Mouse (Mus musculus) G1E (cell line): ENCODE data around the gene Ttk. TPM values are rescaled to one million over a fixed set of nuclear protein-coding genes. Genes with fewer than 3 reads are reported as not detected.

Source experiments
- ATAC-seq: 2 replicates; pipeline ENCODE4 v1.8.0; 2016; ENCODE audit warnings: mild to moderate bottlenecking; ENCODE audit not compliant: insufficient number of reproducible peaks, poor library complexity, low FRiP score, severe bottlenecking; ENCODE audit errors: extremely low read depth
- DNase-seq: peaks from one replicate; pipeline ENCODE4 v3.0.0; 2012; ENCODE audit warnings: low spot score
- H3K27me3 ChIP-seq: 2 replicates; pipeline ENCODE4 v1.6.1; 2012; ENCODE audit warnings: mild to moderate bottlenecking, low read length, inconsistent platforms; ENCODE audit not compliant: insufficient read depth
- H3K36me3 ChIP-seq: replicated peaks from 2 replicates; pipeline ENCODE3; 2012; ENCODE audit warnings: mild to moderate bottlenecking, inconsistent platforms
- H3K4me1 ChIP-seq: 2 replicates; pipeline ENCODE4 v1.6.1; 2012; ENCODE audit warnings: low read depth, low read length, inconsistent platforms, mixed read lengths; ENCODE audit not compliant: insufficient read depth
- H3K4me3 ChIP-seq: 2 replicates; pipeline ENCODE4 v1.5.1; 2012; ENCODE audit warnings: low read depth, mild to moderate bottlenecking, inconsistent platforms, low read length, moderate library complexity, mixed read lengths
- H3K9me3 ChIP-seq: replicated peaks from 2 replicates; pipeline ENCODE4 v1.6.1; 2012; ENCODE audit warnings: inconsistent platforms
- CTCF ChIP-seq: IDR thresholded peaks from 2 replicates; pipeline ENCODE4 v1.5.1; 2012; ENCODE audit warnings: low read depth, low read length, inconsistent platforms, mixed read lengths
- GATA1 ChIP-seq: IDR thresholded peaks from 2 replicates; pipeline ENCODE4 v1.6.1; 2012; ENCODE audit warnings: borderline replicate concordance, low read length, inconsistent platforms, mixed read lengths
- GATA2 ChIP-seq: IDR thresholded peaks from 2 replicates; pipeline ENCODE4 v1.6.1; 2012; ENCODE audit warnings: low read depth, low read length, inconsistent platforms, borderline replicate concordance
- POLR2AphosphoS5 ChIP-seq: IDR thresholded peaks from 2 replicates; pipeline ENCODE4 v1.6.1; 2012; ENCODE audit warnings: low read depth, low read length, inconsistent platforms; ENCODE audit not compliant: insufficient replicate concordance
- TAL1 ChIP-seq: conservative IDR thresholded peaks from 2 replicates; pipeline ENCODE4 v1.6.1; 2012; ENCODE audit warnings: low read depth, low read length, inconsistent platforms, mixed read lengths
- polyA plus RNA-seq: library from polyadenylated mRNA; stranded (reverse); fragments of >175 nt; gene quantifications from 2 replicates; pipeline ENCODE4 v1.2.3, GENCODE M21; 2012
- total RNA-seq, 2 experiments: library from RNA; stranded (forward) in 1 of 2; stranded (reverse) in 1 of 2; fragments of 200-1000 nt in 1 of 2; fragments of >200 nt in 1 of 2; fragmentation: Nextera tagmentation in 1 of 2; gene quantifications; 2 replicates each; pipeline ENCODE4 v1.2.3; 2014 to 2017

The Ttk gene
- total and polyA plus RNA-seq, 3 experiments = 1.4 to 61.1 (median 37.1) TPM

GRCm38 (mm10) chr9:83829896-83830295 lies 4.6 kb upstream of the Ttk start:
- TF ChIP-seq GATA1 (no peak), GATA2 (no peak), TAL1 (no peak), CTCF (no peak), POLR2AphosphoS5 (no peak)
- Histone ChIP-seq H3K4me3 (no peak overlapping the region), H3K36me3 (no peaks in the 10 kb centered on the region), H3K27me3 (0 out of 2 replicates have a peak, but pooled peaks cover 4% of the 10 kb centered on the region), H3K9me3 (no peaks in the 10 kb centered on the region), H3K4me1 (peaks cover 11% of the 10 kb centered on the region)
- ATAC-seq = no peak
- DNase-seq = no peak

GRCm38 (mm10) chr9:83831152-83831551 lies 3.3 kb upstream of the Ttk start:
- Histone ChIP-seq H3K4me3 (no peak overlapping the region), H3K9me3 (no peaks in the 10 kb centered on the region), H3K36me3 (no peaks in the 10 kb centered on the region), H3K4me1 (peaks cover 17% of the 10 kb centered on the region), H3K27me3 (0 out of 2 replicates have a peak, but pooled peaks cover 4% of the 10 kb centered on the region)
- ATAC-seq (no peak), DNase-seq (no peak)
- no peak for TF ChIP-seq POLR2AphosphoS5
- no peak for TF ChIP-seq GATA2

- peaks cover 19% of the 10 kb centered on the region for H3K36me3 ChIP-seq
- DNase-seq (no peak), ATAC-seq (no peak)
- no peaks in the 10 kb centered on the region for H3K27me3 ChIP-seq
- H3K4me3 ChIP-seq = peak overlapping the region; percentile 95
- TF ChIP-seq POLR2AphosphoS5 (no peak), GATA2 (no peak), CTCF (no peak), GATA1 (no peak), TAL1 (no peak)
- no peaks in the 10 kb centered on the region for H3K9me3 ChIP-seq
- peaks cover 19% of the 10 kb centered on the region for H3K4me1 ChIP-seq
Measured at GRCm38 (mm10) chr9:83834748-83835313, 342 bp downstream of the Ttk start.

GRCm38 (mm10) chr9:83852464-83852863 lies 18.0 kb downstream of the Ttk start:
- TF ChIP-seq POLR2AphosphoS5 (no peak), GATA1 (no peak), TAL1 (no peak), CTCF (no peak), GATA2 (no peak)
- Histone ChIP-seq H3K4me3 (no peak overlapping the region), H3K27me3 (no peaks in the 10 kb centered on the region), H3K9me3 (no peaks in the 10 kb centered on the region), H3K4me1 (no peaks in the 10 kb centered on the region), H3K36me3 (peaks cover 72% of the 10 kb centered on the region)
- no peak for ATAC-seq
- no peak for DNase-seq

- Histone ChIP-seq H3K9me3 (no peaks in the 10 kb centered on the region), H3K27me3 (no peaks in the 10 kb centered on the region), H3K36me3 (peaks cover 83% of the 10 kb centered on the region), H3K4me1 (no peaks in the 10 kb centered on the region), H3K4me3 (no peak overlapping the region)
- ATAC-seq (no peak), DNase-seq (no peak)
- TF ChIP-seq POLR2AphosphoS5 (no peak), GATA1 (no peak), TAL1 (no peak), CTCF (no peak)
Measured at GRCm38 (mm10) chr9:83865165-83865564, 30.7 kb downstream of the Ttk start.

- Histone ChIP-seq H3K4me3 (no peak overlapping the region), H3K4me1 (no peaks in the 10 kb centered on the region), H3K27me3 (no peaks in the 10 kb centered on the region), H3K9me3 (no peaks in the 10 kb centered on the region), H3K36me3 (peaks cover 6% of the 10 kb centered on the region)
- no peak for TF ChIP-seq CTCF
- TF ChIP-seq GATA2 = no peak
- no peak for TF ChIP-seq GATA1
- TF ChIP-seq TAL1 = no peak
- ATAC-seq (no peak), DNase-seq (no peak)
Measured at GRCm38 (mm10) chr9:83882191-83882590, 47.7 kb downstream of the Ttk start.

GRCm38 (mm10) chr9:83886149-83886548 lies 51.7 kb downstream of the Ttk start:
- TF ChIP-seq CTCF (no peak; the same call in 1 of the 2 replicates), TAL1 (no peak), GATA2 (no peak), POLR2AphosphoS5 (no peak), GATA1 (no peak)
- no peaks in the 10 kb centered on the region for H3K9me3 ChIP-seq
- peaks cover 6% of the 10 kb centered on the region for H3K36me3 ChIP-seq
- no peak overlapping the region for H3K4me3 ChIP-seq
- no peak for DNase-seq
- H3K27me3 ChIP-seq = peaks cover 6% of the 10 kb centered on the region; the same call in 1 of the 2 replicates
- ATAC-seq = no peak
- H3K4me1 ChIP-seq = no peaks in the 10 kb centered on the region
